Mouse (Mus musculus): ENCODE data around the gene Hc.

The Hc gene

DNA sequence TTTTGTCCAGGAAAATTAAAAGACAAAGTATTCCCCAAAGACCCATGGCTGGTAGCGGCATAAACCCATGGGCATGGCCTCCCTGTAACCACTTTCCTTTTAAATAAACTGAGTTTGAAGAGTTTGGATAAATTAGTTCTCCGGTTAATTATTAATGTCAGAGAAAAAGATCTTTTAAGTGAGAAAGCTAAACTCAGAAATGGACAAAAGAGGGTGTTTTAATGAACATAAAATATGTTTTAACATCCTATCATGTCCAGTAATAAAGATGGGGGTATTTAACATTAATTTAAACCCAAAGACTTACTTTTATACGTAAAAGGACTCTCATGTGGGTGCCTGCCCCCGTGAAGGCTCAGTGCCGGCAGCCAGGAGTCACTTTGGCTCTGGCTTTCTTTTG is at the start of gene Hc:
Gene Hc (minus strand): TSS at position 101 of the 400 bp plus-strand sequence.
- no peak for DNase-seq

- DNase-seq: no peak
These were observed 49.3 kb upstream of the Hc start for GRCm38 (mm10) chr2:35110521-35110920.

- DNase-seq: no peak
These were observed 48.7 kb upstream of the Hc start for GRCm38 (mm10) chr2:35109924-35110304.

GRCm38 (mm10) chr2:35109141-35109923 is 48.1 kb upstream of the Hc start, which contains the start of gene Cntrl:
TSS of gene Cntrl (plus strand) at chr2:35109492.
- DNase-seq: peak; percentile 94 to 97

- peak in 1 of 2 experiments; percentile 22 for DNase-seq
These were observed 47.5 kb upstream of the Hc start for GRCm38 (mm10) chr2:35108712-35109111.

- peak in 1 of 2 experiments; percentile 22 for DNase-seq
These were observed 46.9 kb upstream of the Hc start for GRCm38 (mm10) chr2:35107984-35108635.

GRCm38 (mm10) chr2:35104843-35105242 is 43.6 kb upstream of the Hc start:
- DNase-seq: no peak

- DNase-seq: no peak
These were observed 42.3 kb upstream of the Hc start for GRCm38 (mm10) chr2:35103558-35103957.

DNA sequence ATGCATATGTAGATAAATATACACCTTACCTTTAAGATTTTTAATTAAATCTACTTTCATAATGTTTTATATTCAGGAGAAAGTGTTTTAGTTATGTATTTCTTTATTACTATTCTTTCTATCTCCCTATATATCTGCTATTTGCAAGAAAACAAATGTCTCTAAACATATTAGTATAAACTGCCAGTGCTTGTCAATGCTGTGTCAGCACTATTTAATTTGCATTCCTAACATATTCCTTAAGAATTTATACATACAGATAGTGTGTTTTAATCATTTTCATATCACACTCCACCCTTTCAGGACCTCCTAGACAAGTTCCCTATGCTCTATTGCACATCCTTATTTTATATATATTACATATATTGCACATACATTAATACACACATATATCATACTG is 41.5 kb upstream of the Hc start:
- DNase-seq: no peak

DNA sequence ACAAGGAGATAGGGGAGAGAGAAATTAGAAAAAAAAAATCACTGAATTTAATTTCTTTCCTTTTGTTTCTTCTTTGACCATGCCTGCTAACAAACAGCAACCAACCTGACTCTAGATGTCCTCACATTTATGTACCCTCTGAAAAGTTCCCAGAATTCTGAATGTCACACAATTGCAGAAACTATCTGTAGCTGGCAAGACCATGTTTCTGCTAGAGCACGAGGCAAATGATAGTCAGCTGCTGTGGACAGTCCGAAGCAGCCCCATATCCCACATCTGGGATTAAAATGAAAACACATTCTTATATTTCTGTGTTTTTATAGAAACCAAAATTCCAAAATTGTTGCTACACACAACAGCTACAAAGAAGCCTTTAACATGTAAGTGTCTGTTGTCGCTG is 40.2 kb upstream of the Hc start, which contains the start of gene AI182371:
Gene AI182371 (minus strand): TSS at position 101 of the 400 bp plus-strand sequence.
- no peak for DNase-seq

- DNase-seq: no peak
These were observed 39.3 kb upstream of the Hc start for GRCm38 (mm10) chr2:35100529-35100928.

DNA sequence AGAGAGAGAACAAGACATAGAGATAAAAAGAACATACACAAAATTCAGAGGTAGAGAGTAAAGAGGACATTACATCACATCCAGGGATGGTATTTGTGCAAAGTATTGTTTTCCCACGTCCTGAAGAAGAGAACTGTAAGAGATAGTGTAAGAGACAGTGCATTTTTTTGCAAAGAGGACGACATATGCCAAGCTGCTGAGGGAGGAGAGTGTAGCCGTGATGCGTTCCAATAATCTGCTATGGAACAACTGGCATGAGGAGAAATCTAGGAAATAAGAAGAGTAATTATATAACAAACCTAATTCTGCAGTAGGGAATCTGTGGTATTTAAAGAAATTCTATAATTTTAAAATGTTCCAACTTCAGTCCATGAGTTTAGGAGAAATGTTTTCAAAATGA is 26.2 kb upstream of the Hc start:
- no peak for DNase-seq

- DNase-seq: no peak
These were observed 17.9 kb upstream of the Hc start for GRCm38 (mm10) chr2:35079166-35079565.

DNA sequence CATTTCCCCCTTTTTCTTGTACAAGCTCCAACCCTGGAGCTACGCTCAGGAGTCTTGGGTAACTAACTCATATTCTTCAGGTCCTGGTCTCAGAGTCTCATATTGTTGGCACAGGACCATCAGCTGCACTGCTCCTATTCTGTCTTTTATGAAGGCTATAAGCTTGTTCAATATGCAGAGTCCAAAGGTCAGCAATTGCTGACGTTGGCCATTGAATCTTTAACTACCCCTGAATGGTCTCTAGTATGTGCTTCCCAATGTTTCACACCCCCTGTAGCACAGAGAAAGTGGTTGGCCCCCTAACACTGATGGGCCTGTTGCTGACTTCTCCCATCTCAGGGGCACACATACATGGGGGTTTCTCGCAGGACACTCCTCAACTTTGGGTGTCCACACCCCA is 13.1 kb upstream of the Hc start:
- DNase-seq: no peak

GRCm38 (mm10) chr2:35072547-35072946 is 11.3 kb upstream of the Hc start:
- no peak for DNase-seq

DNA sequence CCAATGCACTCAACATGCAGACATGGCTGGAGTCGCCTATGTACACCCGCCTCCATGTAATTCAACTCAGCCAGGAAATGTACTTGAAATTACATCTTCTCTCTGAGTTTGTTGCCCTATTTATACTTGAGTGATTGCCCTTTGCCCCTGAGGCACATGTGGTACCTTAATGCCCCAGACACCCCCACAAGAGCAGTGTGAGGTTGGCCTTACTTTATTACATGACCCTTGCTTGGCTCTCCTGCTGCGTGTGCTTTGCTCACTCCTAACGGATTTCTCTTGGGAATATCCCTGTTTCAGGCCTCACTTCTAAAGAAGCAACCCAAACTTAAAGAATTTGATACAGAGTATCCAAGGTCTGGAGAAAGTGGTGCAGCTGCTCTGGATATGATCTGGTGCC is 9.0 kb upstream of the Hc start:
- DNase-seq: no peak

GRCm38 (mm10) chr2:35069124-35069523 is 7.9 kb upstream of the Hc start:
- DNase-seq: no peak

DNA sequence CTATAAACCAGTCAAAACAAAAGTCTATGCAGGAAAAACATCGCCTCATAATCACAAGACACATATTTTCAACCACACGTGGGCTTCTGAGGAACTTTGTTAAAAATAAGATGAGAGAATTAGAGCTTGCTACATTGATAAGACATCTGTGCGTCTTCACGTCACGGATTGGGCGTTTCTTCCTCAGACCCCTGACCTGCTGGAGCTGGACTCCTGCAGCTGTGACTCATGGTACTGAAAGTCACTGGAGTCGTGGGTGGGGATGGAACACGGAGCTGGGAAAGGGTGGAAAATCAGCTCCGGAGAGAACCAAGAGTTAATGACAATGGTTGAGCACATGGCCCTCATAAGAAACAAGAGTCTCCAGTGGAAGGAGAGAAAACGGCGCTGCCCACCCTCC is 5.9 kb upstream of the Hc start:
- DNase-seq: no peak

DNA sequence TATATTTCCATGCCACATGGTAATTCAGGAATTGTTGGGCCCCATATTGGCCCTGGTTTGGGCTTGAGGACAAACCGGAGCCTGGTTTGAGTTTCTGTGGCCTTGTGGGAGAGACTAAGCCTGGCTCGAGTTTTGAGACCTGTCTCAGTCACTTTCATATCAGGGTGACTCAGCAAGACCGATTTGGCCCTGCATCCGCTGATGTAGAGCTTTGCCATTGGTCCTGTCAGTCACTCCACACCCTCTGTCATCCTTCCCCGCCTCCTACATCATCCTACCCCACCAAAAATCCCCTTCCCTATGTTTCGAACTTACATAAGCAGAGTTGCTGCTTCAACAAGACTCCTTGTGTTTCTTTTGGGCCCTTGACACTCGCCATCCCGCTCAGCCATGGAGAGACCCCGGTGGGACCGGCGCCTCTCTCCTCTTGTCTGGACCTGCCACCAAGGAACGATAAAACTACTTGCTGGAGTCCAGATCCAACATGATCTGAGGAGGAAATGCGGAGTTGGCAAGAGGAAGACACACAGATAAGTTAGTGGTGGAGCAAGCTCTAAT is 5.4 kb upstream of the Hc start:
- DNase-seq: no peak

GRCm38 (mm10) chr2:35063333-35064030 is 2.2 kb upstream of the Hc start:
- DNase-seq: no peak

- no peak for DNase-seq
These were observed 341 bp downstream of the Hc start for GRCm38 (mm10) chr2:35060897-35061296.

DNA sequence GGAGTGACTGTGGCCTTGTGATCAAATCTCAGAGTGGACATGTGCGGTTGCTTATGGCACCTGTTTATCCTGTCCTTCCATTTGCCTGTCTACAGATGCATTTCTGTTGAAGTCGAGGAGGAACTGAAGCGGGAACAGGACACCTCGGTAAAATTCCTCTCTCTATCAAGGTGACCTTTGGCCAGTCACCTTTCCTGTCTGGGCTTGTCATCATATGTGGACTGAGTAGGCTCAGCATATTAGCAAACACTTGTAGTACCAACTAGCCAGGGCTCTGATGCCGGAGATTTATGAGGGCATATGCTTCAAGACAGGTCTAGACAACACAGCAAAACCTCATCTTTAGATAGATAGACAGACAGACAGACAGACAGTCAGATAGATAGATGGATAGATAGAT is 982 bp downstream of the Hc start:
- no peak for DNase-seq

GRCm38 (mm10) chr2:35058325-35058724 is 2.9 kb downstream of the Hc start:
- DNase-seq: no peak

Measured in spleen, adult 18-20 months (tissue).